Mouse (Mus musculus) limb, embryonic 13.5 days (tissue): ENCODE measurements around the gene Thada. TPM values are rescaled to one million over a fixed set of nuclear protein-coding genes. Genes with fewer than 3 reads are reported as not detected.

Experiments
- ATAC-seq: fragments of 200-750 bp; cut with Nextera tagmentation; 2 replicates; pipeline ENCODE4 v1.8.0; 2017; ENCODE audit warnings: low read depth, moderate number of reproducible peaks, moderate TSS enrichment; ENCODE audit not compliant: low FRiP score
- H3K27ac ChIP-seq: fragments of 300-500 bp; sonication (generic); 2 replicates; pipeline ENCODE4 v1.5.1; 2015; ENCODE audit warnings: inconsistent platforms, mild to moderate bottlenecking, moderate library complexity
- H3K27me3 ChIP-seq: fragments of 300-500 bp; sonication (generic); 2 replicates; pipeline ENCODE4 v1.6.1; 2015; ENCODE audit warnings: mild to moderate bottlenecking, inconsistent platforms
- H3K36me3 ChIP-seq: fragments of 300-500 bp; sonication (generic); 2 replicates; pipeline ENCODE4 v1.6.1; 2015; ENCODE audit warnings: inconsistent platforms, mild to moderate bottlenecking, moderate library complexity
- H3K4me1 ChIP-seq: fragments of 300-500 bp; sonication (generic); 2 replicates; pipeline ENCODE4 v1.6.1; 2015; ENCODE audit warnings: inconsistent platforms
- H3K4me2 ChIP-seq: fragments of 300-500 bp; sonication (generic); replicated peaks from 2 replicates; pipeline ENCODE4 v1.6.1; 2015; ENCODE audit warnings: inconsistent platforms, mild to moderate bottlenecking, moderate library complexity
- H3K4me3 ChIP-seq: fragments of 300-500 bp; sonication (generic); 2 replicates; pipeline ENCODE4 v1.5.1; 2015; ENCODE audit warnings: moderate library complexity, mild to moderate bottlenecking, inconsistent platforms
- H3K9ac ChIP-seq: fragments of 300-500 bp; sonication (generic); 2 replicates; pipeline ENCODE4 v1.6.1; 2015; ENCODE audit warnings: mild to moderate bottlenecking, inconsistent platforms
- H3K9me3 ChIP-seq: fragments of 300-500 bp; sonication (generic); 2 replicates; pipeline ENCODE4 v1.6.1; 2016; ENCODE audit warnings: inconsistent platforms
- WGBS: fragments of 180-500 bp; shearing (Covaris S2); methylation state at CpG from one replicate; pipeline ENCODE4 v1.1.7; 2015; 5-methylcytosine and 5-hydroxymethylcytosine counted together
- polyA plus RNA-seq: library from polyadenylated mRNA; unstranded; fragments of >200 nt; fragmentation: Nextera tagmentation; extraction: Ambion mirVana; gene quantifications from 2 replicates; pipeline ENCODE4 v1.2.1, GENCODE M21; 2015

Thada gene
- polyA plus RNA-seq, 1 experiment from 2014 or later, result 9.1 TPM

DNA sequence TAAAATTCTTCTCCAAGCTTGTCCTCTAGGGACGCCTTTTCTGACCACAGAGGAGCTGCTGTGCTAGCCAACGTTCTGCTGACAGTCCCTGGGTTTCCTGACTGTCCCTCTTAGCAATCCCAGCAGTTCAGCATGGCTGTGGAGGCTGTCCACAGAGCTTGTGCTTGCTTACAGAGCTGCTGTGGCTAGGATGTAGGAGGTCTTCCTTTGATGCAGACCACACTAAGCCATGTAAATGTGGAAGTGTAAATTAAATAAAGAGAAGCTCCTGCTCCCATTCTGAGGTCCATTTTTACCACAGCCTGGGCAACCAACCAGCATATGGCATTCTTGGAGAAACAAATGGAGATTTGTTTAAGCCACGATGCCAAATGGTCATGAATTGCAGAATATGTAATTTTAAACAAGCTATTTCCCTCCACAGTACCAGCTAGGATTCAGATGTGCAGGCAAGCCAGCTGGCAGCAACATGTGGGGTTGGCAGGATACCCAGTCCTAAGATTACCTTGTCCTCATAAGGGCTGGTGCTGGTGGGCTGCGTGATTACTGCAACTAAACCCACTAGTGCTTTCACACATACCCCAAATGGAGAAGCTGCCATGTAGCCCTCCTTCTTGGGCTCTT, 207.3 kb downstream of the Thada start:
- Histone ChIP-seq H3K9ac (no peak overlapping the region), H3K27ac (peak overlapping the region; percentile 91), H3K4me2 (no peak overlapping the region), H3K27me3 (no peaks in the 10 kb centered on the region), H3K36me3 (0 out of 2 replicates have a peak, but pooled peaks cover 4% of the 10 kb centered on the region), H3K4me1 (peaks cover 67% of the 10 kb centered on the region), H3K9me3 (no peaks in the 10 kb centered on the region), H3K4me3 (no peak overlapping the region)
- peak; percentile 54; the same call in 1 of the 2 replicates for ATAC-seq
- 28% methylated on average over 4 of the region's 4 CpGs for WGBS

DNA sequence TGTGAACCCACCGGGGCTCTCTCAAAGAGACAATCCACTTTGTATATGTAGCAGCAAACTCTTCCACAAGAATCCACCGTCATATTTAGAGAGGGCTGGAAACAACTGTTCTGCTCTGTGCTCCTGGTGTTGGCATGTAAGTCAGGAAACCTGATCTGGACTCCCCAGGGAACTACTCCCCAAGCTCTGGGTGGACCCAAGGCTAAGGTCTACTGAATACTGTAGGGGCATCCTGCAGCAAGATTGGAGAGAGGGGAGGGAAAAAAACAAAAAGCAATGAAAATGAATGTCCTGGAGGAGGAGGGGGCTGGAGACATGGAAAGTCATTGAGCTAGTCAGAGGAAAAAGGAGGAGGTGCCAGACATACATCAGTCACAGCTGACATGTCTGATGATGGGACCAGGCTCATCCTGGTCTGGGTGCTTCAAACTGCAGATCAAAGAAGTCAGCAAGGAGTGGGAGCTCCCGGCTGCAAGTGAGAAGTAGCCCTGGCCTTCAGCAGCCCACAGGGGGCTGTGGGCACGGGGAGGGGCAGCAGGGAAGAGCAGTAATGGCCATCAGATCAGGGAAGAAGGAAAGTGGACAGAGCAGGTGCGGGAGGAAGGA, 208.0 kb downstream of the Thada start:
- H3K27me3 ChIP-seq, result no peaks in the 10 kb centered on the region
- no peak overlapping the region for H3K9ac ChIP-seq
- 0 out of 2 replicates have a peak, but pooled peaks cover 4% of the 10 kb centered on the region for H3K36me3 ChIP-seq
- ATAC-seq, result no peak
- 56% methylated on average over 5 of the region's 5 CpGs for WGBS
- H3K4me2 ChIP-seq, result no peak overlapping the region
- H3K27ac ChIP-seq, result peak overlapping the region; percentile 91
- no peaks in the 10 kb centered on the region for H3K9me3 ChIP-seq
- H3K4me3 ChIP-seq, result no peak overlapping the region
- H3K4me1 ChIP-seq, result peaks cover 64% of the 10 kb centered on the region

DNA sequence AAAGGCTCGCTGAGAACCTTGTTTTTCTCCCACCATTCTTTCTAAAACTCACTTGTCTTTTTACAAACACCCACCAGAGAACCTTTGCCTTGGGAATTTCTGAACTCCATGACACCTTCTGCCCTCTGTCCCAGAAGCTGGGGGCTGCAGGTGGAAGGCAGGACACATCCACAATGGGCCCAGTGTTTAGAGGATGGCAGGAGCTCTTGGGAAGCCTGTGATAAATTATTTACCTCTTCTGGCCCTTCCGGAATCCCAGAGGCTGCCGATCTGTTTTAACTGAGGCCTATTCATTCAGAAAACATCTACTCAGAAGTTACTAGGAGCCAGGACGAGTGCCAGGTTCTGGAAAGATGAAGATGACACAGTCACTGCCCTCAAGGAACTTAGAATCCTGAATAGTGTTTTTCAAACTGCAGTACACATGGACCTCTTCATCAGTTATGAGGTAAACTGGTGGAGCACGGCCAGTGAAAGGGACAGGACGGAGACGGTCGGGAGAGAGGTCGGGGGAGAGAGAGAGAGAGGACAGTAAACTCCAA, 209.7 kb downstream of the Thada start:
- Histone ChIP-seq H3K4me3 (no peak overlapping the region), H3K27me3 (no peaks in the 10 kb centered on the region), H3K9me3 (no peaks in the 10 kb centered on the region), H3K4me1 (peaks cover 62% of the 10 kb centered on the region), H3K4me2 (no peak overlapping the region), H3K27ac (peak overlapping the region; percentile 23; the same call in 1 of the 2 replicates), H3K36me3 (peaks cover 10% of the 10 kb centered on the region), H3K9ac (no peak overlapping the region)
- WGBS, result 54% methylated on average over 9 of the region's 9 CpGs
- ATAC-seq, result no peak

DNA sequence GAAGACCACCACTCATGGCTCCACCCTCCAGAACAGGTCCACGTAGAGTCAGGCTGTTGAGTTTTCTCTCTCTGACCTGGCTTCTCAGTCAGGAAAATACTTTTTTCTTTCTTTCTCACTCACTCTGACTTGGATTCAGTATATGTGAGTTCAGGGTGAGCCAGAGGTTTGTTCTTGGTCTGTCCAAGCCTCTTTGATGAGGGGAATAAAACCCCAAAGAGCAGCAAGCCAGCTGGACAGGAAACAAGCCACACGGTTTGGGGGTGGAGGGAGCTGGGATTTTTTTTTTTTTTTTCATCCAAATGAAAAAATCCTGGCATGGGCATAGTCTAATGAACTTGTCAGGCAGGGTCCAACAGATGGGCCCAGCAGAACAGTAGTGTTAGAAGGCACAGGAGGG, 210.2 kb downstream of the Thada start:
- no peaks in the 10 kb centered on the region for H3K27me3 ChIP-seq
- H3K36me3 ChIP-seq, result peaks cover 8% of the 10 kb centered on the region
- no peaks in the 10 kb centered on the region for H3K9me3 ChIP-seq
- peaks cover 57% of the 10 kb centered on the region for H3K4me1 ChIP-seq
- WGBS, result 23% methylated on average over 2 of the region's 2 CpGs
- no peak overlapping the region for H3K9ac ChIP-seq
- H3K27ac ChIP-seq, result peak overlapping the region; percentile 69
- no peak overlapping the region for H3K4me3 ChIP-seq
- no peak overlapping the region for H3K4me2 ChIP-seq
- no peak for ATAC-seq

DNA sequence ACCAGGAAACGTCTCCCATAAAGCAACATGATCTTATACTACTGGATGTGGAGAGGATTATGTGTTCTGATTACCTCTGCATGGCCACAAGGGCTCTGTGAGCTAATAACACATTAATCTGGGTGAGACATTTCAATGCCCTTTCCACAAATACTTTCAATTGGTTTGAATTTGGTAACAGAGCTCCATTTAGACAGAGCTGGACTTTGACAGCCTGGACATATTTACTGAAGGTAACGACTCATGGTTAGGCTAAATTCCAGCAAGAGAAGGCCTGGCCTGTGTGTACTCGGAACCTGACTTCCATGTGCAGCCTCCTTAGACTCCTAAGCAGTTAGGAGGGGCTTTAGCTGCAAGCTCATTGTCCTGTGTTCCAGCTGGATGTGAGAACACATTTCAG, 214.6 kb downstream of the Thada start:
- ATAC-seq, result no peak
- no peak overlapping the region for H3K4me2 ChIP-seq
- peaks cover 17% of the 10 kb centered on the region for H3K4me1 ChIP-seq
- no peaks in the 10 kb centered on the region for H3K9me3 ChIP-seq
- H3K4me3 ChIP-seq, result no peak overlapping the region
- H3K9ac ChIP-seq, result no peak overlapping the region
- peaks cover 29% of the 10 kb centered on the region for H3K36me3 ChIP-seq
- H3K27ac ChIP-seq, result no peak overlapping the region
- no peaks in the 10 kb centered on the region for H3K27me3 ChIP-seq
- WGBS, result 66% methylated on average over 3 of the region's 3 CpGs

DNA sequence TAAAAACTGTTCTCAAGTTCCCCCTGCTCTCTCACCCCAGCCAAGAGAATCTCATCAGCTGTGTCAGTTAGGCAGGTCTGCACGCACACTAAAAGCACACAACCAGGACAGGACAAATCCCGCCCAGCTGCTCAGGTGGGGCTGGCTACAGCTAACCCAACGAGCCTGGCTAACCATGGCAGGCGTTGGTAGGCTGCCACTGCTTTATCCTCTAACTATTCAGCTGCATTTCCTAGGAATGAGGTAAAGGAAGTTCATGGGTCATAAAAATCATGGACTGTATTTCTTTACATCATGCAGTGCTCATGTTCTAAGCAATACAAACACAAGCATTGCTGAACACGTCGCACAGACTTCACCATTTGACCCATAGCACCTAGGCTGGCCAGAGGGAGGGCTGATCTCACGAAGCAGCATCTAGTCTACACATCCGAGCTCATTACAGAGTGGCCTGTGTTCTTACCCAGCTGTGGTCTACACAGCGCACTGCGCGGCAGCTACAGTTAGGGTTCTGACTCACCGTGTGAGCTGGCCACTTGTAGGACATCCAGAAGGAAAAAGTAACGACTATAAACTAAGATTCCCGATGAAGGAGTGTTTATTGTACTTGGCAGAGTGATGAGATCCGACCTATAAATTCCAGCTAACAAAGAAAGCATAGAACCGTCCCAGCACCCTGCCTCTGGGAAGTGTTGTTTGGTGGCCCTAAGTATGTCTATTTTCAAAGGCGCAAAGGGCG, 221.7 kb downstream of the Thada start:
- no peaks in the 10 kb centered on the region for H3K27me3 ChIP-seq
- no peak overlapping the region for H3K4me3 ChIP-seq
- H3K9me3 ChIP-seq, result no peaks in the 10 kb centered on the region
- ATAC-seq, result peak; percentile 85
- no peak overlapping the region for H3K9ac ChIP-seq
- peak overlapping the region; percentile 61 for H3K27ac ChIP-seq
- H3K4me1 ChIP-seq, result peaks cover 23% of the 10 kb centered on the region
- H3K36me3 ChIP-seq, result peaks cover 13% of the 10 kb centered on the region
- H3K4me2 ChIP-seq, result no peak overlapping the region
- 53% methylated on average over 18 of the region's 18 CpGs for WGBS

DNA sequence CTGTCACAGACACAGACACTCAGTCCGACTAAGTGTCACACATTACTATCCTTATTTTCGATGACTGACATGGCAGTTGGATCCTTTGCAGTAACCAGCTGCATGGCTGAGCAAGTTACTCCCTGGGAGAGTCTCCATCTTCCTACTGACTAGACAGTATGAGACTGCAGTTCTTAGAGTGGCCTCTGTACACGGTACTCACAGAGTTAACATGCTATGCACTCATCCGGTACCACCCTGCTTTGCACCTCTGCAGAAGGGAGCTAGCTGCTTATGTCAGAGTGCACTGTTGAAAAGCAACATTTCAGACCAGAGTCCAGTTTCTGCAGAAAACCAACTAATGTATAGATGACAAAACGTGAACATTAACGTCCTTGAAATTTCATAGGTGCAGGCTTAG, 222.2 kb downstream of the Thada start:
- H3K36me3 ChIP-seq, result peaks cover 11% of the 10 kb centered on the region
- peak overlapping the region; percentile 61 for H3K27ac ChIP-seq
- no peak overlapping the region for H3K4me3 ChIP-seq
- no peaks in the 10 kb centered on the region for H3K27me3 ChIP-seq
- H3K4me1 ChIP-seq, result peaks cover 23% of the 10 kb centered on the region
- H3K4me2 ChIP-seq, result no peak overlapping the region
- no peak overlapping the region for H3K9ac ChIP-seq
- H3K9me3 ChIP-seq, result no peaks in the 10 kb centered on the region
- WGBS, result 63% methylated on average over 6 of the region's 6 CpGs
- ATAC-seq, result peak; percentile 48; the same call in 1 of the 2 replicates

DNA sequence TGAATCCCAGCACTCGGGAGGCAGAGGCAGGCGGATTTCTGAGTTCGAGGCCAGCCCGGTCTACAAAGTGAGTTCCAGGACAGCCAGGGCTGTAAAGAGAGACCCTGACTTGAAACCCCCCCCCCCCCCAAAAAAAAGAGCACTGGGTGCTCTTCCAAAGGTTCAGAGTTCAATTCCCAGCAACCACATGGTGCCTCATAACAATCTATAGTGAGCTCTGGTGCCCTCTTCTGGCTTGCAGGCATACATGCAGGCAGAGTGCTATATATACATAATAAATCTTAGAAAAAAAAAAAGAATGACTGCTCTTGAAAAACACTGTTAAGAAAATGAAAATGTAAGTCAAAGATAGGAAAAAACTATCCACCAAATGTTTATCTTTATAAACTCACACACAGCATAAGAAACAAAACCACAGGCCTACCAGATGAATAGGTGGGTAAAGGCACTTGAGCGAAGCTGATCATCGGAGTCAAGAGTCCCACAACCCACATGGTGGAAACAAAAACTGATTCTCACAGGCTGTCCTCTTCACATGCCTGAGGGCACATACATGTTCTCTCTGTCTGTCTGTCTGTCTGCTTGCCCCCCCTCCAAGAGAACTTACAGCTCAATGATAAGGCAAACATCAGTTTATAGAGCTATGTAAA, 224.6 kb downstream of the Thada start:
- Histone ChIP-seq H3K9ac (no peak overlapping the region), H3K27me3 (no peaks in the 10 kb centered on the region), H3K4me2 (no peak overlapping the region), H3K36me3 (peaks cover 3% of the 10 kb centered on the region), H3K27ac (no peak overlapping the region), H3K9me3 (no peaks in the 10 kb centered on the region), H3K4me3 (no peak overlapping the region), H3K4me1 (peaks cover 23% of the 10 kb centered on the region)
- WGBS, result over 99% methylated on average over 6 of the region's 6 CpGs
- ATAC-seq, result no peak

DNA sequence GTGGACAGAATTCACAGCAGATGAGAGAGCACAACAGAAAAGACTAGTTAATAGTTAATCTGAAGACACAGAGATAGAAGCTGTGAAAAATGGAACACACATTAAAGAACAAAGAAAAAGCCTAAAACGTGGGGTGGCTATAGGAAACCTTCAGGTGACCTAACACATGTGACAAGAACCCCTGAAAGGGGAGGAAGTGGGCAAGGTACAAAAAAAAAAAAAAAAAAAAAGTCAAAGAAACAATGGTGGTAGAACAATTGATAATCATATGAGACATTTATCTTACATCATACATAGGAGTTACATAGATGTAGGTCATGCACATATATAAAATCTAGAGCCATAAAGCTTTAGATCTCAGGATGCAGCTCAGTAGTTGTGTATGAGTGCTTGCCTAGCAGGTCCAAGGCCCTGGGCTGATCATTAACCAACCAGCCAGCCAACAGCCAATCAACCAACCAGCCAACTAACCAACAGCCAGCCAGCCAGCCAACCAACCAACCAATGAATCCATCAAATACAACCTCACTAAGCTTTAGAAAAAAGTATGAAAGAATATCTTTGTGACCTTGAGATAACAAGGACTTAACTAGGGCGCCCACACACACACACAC, 226.2 kb downstream of the Thada start:
- no peak overlapping the region for H3K4me3 ChIP-seq
- H3K27me3 ChIP-seq, result no peaks in the 10 kb centered on the region
- no peak overlapping the region for H3K9ac ChIP-seq
- H3K27ac ChIP-seq, result no peak overlapping the region
- no peak for ATAC-seq
- peaks cover 18% of the 10 kb centered on the region for H3K4me1 ChIP-seq
- no peak overlapping the region for H3K4me2 ChIP-seq
- no peaks in the 10 kb centered on the region for H3K36me3 ChIP-seq
- WGBS, result 87% methylated on average over 2 of the region's 2 CpGs
- H3K9me3 ChIP-seq, result no peaks in the 10 kb centered on the region

DNA sequence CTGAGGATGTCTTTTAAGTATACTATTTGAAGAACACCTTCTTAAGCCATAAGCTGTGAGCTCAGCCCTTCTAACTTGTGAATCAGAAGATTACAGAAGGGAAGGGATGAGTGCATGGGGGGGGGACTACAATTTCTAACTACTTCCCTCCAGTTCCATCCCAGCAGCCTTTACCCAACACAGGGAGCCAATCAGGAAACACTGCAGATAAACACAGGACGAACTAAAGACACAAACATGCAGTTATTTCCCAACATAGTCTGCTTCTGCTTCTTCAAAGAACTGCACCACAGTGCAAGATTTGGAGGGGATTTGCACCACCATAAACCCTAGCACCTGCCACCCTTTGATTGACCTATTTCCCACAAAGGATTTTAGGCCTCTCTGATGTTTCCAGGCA, 227.8 kb downstream of the Thada start:
- Histone ChIP-seq H3K9me3 (no peaks in the 10 kb centered on the region), H3K4me2 (no peak overlapping the region), H3K9ac (no peak overlapping the region), H3K4me1 (peaks cover 2% of the 10 kb centered on the region; the same call in 1 of the 2 replicates), H3K27me3 (no peaks in the 10 kb centered on the region), H3K4me3 (no peak overlapping the region), H3K27ac (no peak overlapping the region), H3K36me3 (peaks cover 4% of the 10 kb centered on the region; the same call in 1 of the 2 replicates)
- 41% methylated on average over 1 of the region's 1 CpGs for WGBS
- ATAC-seq, result no peak

DNA sequence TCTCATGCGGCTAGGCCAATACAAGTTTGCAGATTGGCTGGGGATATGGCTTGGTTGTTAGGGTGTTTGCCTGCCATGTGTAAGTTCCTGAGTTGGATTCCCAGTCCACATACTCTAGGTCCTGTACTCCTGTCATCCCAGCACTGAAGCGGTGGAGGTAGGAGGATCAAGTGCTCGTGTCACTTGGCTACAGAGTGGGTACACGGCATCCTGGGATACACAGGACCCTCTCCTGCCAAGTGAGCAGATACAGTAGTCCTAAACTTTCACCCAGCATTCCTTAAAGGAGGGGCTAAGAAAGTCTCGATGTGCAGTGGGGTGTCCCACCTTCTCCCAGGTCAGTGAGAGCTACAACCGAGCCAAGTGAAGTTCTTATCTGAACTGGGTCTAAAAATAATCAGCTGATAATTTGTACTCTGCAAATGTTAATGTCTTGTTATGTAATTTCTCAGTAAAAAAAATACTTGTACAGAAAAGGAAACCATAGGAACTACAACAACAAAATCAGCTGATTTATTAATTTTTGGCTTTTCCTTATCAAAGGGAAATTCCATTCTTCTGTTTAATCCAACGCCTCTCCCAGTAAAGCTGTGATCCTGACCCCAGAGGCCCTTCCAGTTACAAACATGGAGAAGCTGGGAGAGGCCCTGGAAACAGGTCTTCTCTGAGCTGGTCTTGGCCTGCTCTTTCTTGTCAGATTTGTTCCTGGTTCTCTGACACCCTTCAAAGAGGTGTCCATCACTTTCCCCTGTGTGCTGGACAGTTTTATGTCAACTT, 229.0 kb downstream of the Thada start:
- Histone ChIP-seq H3K27ac (no peak overlapping the region), H3K4me2 (no peak overlapping the region), H3K9ac (no peak overlapping the region), H3K4me1 (no peaks in the 10 kb centered on the region), H3K27me3 (no peaks in the 10 kb centered on the region), H3K36me3 (peaks cover 11% of the 10 kb centered on the region; the same call in 1 of the 2 replicates), H3K4me3 (no peak overlapping the region), H3K9me3 (no peaks in the 10 kb centered on the region)
- 95% methylated on average over 7 of the region's 7 CpGs for WGBS
- no peak for ATAC-seq
